Mouse (Mus musculus) heart, postnatal 0 days (tissue): ENCODE data around the gene Tulp4. TPM values are rescaled to one million over a fixed set of nuclear protein-coding genes. Genes with fewer than 3 reads are reported as not detected.

Experiments
- ATAC-seq: fragments of 200-750 bp; cut with Nextera tagmentation; 2 replicates; pipeline ENCODE4 v1.8.0; 2017; ENCODE audit warnings: low read depth, moderate number of reproducible peaks, moderate library complexity; ENCODE audit not compliant: insufficient read depth
- DNase-seq: peaks from one replicate; pipeline ENCODE4 v3.0.0-alpha.2; 2016; ENCODE audit warnings: low spot score
- H3K27ac ChIP-seq: fragments of 300-500 bp; sonication (generic); 2 replicates; pipeline ENCODE4 v1.5.1; 2014; ENCODE audit warnings: low read depth, mild to moderate bottlenecking
- H3K27me3 ChIP-seq: fragments of 300-500 bp; sonication (generic); 2 replicates; pipeline ENCODE4 v1.6.1; 2014; ENCODE audit warnings: low read length, mixed read lengths; ENCODE audit not compliant: control insufficient read depth, insufficient read depth
- H3K36me3 ChIP-seq: fragments of 300-500 bp; sonication (generic); replicated peaks from 2 replicates; pipeline ENCODE4 v1.6.1; 2014; ENCODE audit warnings: low read length, mixed read lengths; ENCODE audit not compliant: control insufficient read depth, insufficient read depth
- H3K4me1 ChIP-seq: fragments of 300-500 bp; sonication (generic); 2 replicates; pipeline ENCODE4 v1.6.1; 2014; ENCODE audit warnings: antibody characterized with exemption; ENCODE audit not compliant: control insufficient read depth, insufficient read depth
- H3K4me2 ChIP-seq: fragments of 300-500 bp; sonication (generic); 2 replicates; pipeline ENCODE4 v1.6.1; 2014; ENCODE audit warnings: low read depth, mild to moderate bottlenecking, low read length, moderate library complexity
- H3K4me3 ChIP-seq: fragments of 300-500 bp; sonication (generic); 2 replicates; pipeline ENCODE4 v1.5.1; 2014; ENCODE audit warnings: low read depth, low read length
- H3K9ac ChIP-seq: fragments of 300-500 bp; sonication (generic); replicated peaks from 2 replicates; pipeline ENCODE4 v1.6.1; 2014; ENCODE audit warnings: low read depth, low read length, mixed read lengths
- H3K9me3 ChIP-seq: fragments of 300-500 bp; sonication (generic); replicated peaks from 2 replicates; pipeline ENCODE4 v1.6.1; 2016; ENCODE audit warnings: low read length; ENCODE audit not compliant: control insufficient read depth
- CTCF ChIP-seq: IDR thresholded peaks from 2 replicates; pipeline ENCODE4 v1.5.1; 2016; ENCODE audit warnings: antibody characterized with exemption, control low read depth, low read depth
- EP300 ChIP-seq: IDR thresholded peaks from 2 replicates; pipeline ENCODE4 v1.6.1; 2016; ENCODE audit warnings: antibody characterized with exemption, low read depth
- WGBS: fragments of 180-500 bp; shearing (Covaris S2); extraction: QIAGEN DNeasy Blood & Tissue Kit; methylation state at CpG from one replicate; pipeline ENCODE4 v1.1.7; 2014; 5-methylcytosine and 5-hydroxymethylcytosine counted together
- polyA plus RNA-seq: library from polyadenylated mRNA; unstranded; fragments of >200 nt; fragmentation: Nextera tagmentation; extraction: Ambion mirVana; gene quantifications from 2 replicates; pipeline ENCODE4 v1.2.1, GENCODE M21; 2015
- total RNA-seq: library from RNA; depleted of rRNA; stranded (reverse); fragments of >200 nt; gene quantifications from 2 replicates; pipeline ENCODE4 v1.2.3, GENCODE M21; 2014; ENCODE audit warnings: low replicate concordance

Gene Tulp4
- total and polyA plus RNA-seq, 2 experiments from 2014 or later = 33.3 to 45.2 TPM

DNA sequence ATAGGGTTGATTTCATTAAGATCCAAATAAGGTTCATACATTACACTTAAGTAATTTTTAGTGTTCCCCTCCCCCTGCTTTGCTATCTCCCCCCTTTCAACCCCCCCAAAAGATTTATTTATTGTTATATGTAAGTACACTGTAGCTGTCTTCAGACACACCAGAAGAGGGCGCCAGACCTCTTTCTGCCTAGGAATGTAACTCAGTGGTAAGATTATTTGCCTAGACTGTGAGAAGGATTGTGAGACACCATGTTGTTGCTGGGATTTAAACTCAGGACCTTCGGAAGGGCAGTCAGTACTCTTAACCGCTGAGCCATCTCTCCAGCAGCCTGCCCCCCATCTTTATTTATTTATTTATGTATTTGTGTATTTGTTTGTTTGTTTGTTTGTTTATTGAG, 4.7 kb downstream of the Tulp4 start:
- 0 out of 2 replicates have a peak, but pooled peaks cover 5% of the 10 kb centered on the region for H3K36me3 ChIP-seq

DNA sequence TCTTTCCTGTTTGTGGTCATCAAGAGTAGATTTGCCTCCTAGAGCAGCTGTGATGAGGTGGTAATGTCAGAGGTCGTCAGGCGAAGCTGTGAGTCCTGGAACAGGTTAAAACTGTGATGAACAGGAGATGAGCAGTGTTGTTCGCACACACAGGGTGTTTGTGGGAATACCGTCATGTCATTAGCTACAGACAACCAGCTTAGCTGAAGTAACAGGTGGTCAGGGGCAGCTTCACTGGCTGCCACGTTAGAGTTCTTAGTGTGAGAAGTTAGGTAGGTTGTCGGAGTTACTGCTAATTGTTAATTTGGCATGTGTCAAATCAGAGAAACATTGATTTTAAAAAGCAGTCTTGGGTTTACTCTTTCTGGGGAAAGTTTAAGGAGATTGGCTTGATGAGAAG, 7.4 kb downstream of the Tulp4 start:
- DNase-seq (no peak), ATAC-seq (no peak)
- Histone ChIP-seq H3K36me3 (0 out of 2 replicates have a peak, but pooled peaks cover 5% of the 10 kb centered on the region), H3K9me3 (no peaks in the 10 kb centered on the region), H3K27ac (no peak overlapping the region), H3K9ac (no peak overlapping the region), H3K4me2 (no peak overlapping the region), H3K4me1 (peaks cover 7% of the 10 kb centered on the region; the same call in 1 of the 2 replicates), H3K4me3 (no peak overlapping the region), H3K27me3 (no peaks in the 10 kb centered on the region)
- TF ChIP-seq CTCF = no peak
- no peak for TF ChIP-seq EP300
- 83% methylated on average over 6 of the region's 6 CpGs for WGBS

More for the DNA sequence above, 4.7 kb downstream of the Tulp4 start:
- WGBS = 75% methylated on average over 3 of the region's 3 CpGs
- TF ChIP-seq EP300 (no peak), CTCF (no peak)
- Histone ChIP-seq H3K4me2 (no peak overlapping the region), H3K4me1 (peaks cover 8% of the 10 kb centered on the region; the same call in 1 of the 2 replicates), H3K4me3 (no peak overlapping the region), H3K9me3 (no peaks in the 10 kb centered on the region), H3K9ac (no peak overlapping the region), H3K27ac (no peak overlapping the region), H3K27me3 (no peaks in the 10 kb centered on the region)
- DNase-seq = no peak
- no peak for ATAC-seq

- 86% methylated on average over 9 of the region's 9 CpGs for WGBS
Observed at GRCm38 (mm10) chr17:6115085-6115484, 8.8 kb downstream of the Tulp4 start.

DNA sequence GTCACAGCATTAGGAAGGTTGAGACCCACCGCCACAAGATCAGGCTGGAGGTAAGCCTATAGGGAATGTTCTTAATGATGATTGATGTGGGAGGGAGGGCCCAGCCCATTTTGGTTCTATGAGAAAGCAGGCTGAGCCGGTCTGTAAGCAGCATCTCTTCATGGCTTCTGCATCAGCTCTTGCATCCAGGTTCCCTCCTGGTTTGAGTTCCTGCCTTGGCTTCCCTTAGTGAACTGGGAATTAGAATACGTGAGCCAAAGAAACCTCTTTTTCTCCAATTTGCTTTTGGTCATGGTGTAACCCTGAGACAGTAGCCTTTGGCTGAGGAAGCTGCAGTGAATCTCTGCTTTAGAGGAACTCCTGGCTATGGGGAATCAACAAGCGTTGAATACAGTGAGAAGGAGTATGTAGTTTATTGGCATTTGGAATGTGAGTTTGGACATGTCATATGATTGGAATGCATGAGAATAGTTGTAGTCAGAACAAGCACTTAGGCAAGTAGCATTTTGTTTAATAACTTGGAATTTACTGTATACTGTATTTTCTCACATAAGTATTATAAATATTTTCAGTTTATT, 11.0 kb downstream of the Tulp4 start:
- Histone ChIP-seq H3K27me3 (no peaks in the 10 kb centered on the region), H3K36me3 (peaks cover 4% of the 10 kb centered on the region), H3K4me3 (no peak overlapping the region), H3K9ac (no peak overlapping the region), H3K4me1 (peaks cover 5% of the 10 kb centered on the region; the same call in 1 of the 2 replicates), H3K9me3 (no peaks in the 10 kb centered on the region), H3K27ac (no peak overlapping the region), H3K4me2 (no peak overlapping the region)
- ATAC-seq = no peak
- TF ChIP-seq EP300 = no peak
- TF ChIP-seq CTCF = no peak
- no peak for DNase-seq
- 59% methylated on average over 4 of the region's 4 CpGs for WGBS

More at GRCm38 (mm10) chr17:6115085-6115484, 8.8 kb downstream of the Tulp4 start:
- Histone ChIP-seq H3K9me3 (no peaks in the 10 kb centered on the region), H3K4me1 (peaks cover 5% of the 10 kb centered on the region; the same call in 1 of the 2 replicates), H3K9ac (no peak overlapping the region), H3K4me3 (no peak overlapping the region), H3K27ac (no peak overlapping the region), H3K27me3 (no peaks in the 10 kb centered on the region), H3K4me2 (no peak overlapping the region), H3K36me3 (no peaks in the 10 kb centered on the region)
- ATAC-seq (no peak), DNase-seq (no peak)
- TF ChIP-seq CTCF = no peak
- TF ChIP-seq EP300 = no peak

DNA sequence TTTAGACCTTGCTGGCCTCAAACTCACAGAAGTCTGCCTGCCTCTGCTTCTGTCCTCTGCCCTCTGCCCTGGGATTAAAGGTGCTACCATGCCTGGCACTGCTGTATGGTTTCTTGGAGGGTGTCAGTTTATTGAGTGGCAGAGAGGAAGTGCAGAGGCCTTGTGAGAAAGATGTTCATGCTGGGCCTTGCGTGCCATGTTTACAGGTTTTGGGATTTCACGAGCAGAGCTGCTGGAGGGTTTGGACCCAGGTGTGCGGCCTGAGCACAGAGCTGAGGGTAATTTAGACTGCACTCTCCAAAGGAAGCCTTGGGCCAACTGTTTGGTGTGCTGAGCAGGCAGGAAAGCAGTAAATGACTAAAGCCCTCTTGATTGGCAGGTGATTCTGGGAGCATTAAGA, 11.7 kb downstream of the Tulp4 start:
- DNase-seq = no peak
- 91% methylated on average over 3 of the region's 3 CpGs for WGBS

GRCm38 (mm10) chr17:6118861-6119260, 12.6 kb downstream of the Tulp4 start:
- Histone ChIP-seq H3K27ac (no peak overlapping the region), H3K9me3 (no peaks in the 10 kb centered on the region), H3K4me1 (peaks cover 5% of the 10 kb centered on the region; the same call in 1 of the 2 replicates), H3K4me3 (no peak overlapping the region), H3K36me3 (peaks cover 11% of the 10 kb centered on the region), H3K4me2 (no peak overlapping the region), H3K27me3 (no peaks in the 10 kb centered on the region), H3K9ac (no peak overlapping the region)
- WGBS = 89% methylated on average over 4 of the region's 4 CpGs
- ATAC-seq (no peak), DNase-seq (no peak)
- TF ChIP-seq EP300 (no peak), CTCF (no peak)

More for the DNA sequence above, 11.7 kb downstream of the Tulp4 start:
- Histone ChIP-seq H3K27ac (no peak overlapping the region), H3K4me3 (no peak overlapping the region), H3K36me3 (peaks cover 11% of the 10 kb centered on the region), H3K4me2 (no peak overlapping the region), H3K9ac (no peak overlapping the region), H3K4me1 (peaks cover 5% of the 10 kb centered on the region; the same call in 1 of the 2 replicates), H3K9me3 (no peaks in the 10 kb centered on the region), H3K27me3 (no peaks in the 10 kb centered on the region)
- TF ChIP-seq CTCF (no peak), EP300 (no peak)
- no peak for ATAC-seq
